Mouse (Mus musculus): Measurements from ENCODE around the gene Fkbp15. TPM values are rescaled to one million over a fixed set of nuclear protein-coding genes. Genes with fewer than 3 reads are reported as not detected.

Gene Fkbp15
- total RNA-seq, 2 experiments from 2014 or later, result 35.1 to 41.0 TPM

DNA sequence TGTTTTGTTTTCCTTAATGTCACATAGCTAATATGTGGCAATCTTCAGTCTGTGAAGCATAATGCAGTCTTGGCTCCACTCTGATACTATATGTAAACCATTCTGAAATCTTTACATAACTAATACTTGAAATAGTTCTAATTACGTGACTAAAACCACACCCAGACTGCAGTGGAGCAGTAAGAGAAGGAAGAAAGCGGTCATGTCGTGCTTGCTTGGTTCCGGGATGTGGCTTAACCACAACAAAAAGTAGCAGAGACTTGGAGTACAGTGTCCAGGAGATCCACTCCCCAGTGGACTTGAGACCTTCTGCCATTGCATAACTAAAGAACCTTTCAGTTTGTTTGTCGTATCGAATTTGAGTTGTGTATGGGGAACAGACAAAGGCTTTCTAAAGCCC lies 7.2 kb upstream of the Fkbp15 start:
- DNase-seq (ENCODE audit: extremely low spot score in 1 of 2, low spot score in 2 of 2), result no peak
- Histone ChIP-seq H3K27ac (0 out of 2 replicates have a peak overlapping the region, but pooled peaks have one; percentile 36), H3K4me3 (no peak overlapping the region)
- intact Hi-C loops (cut with DNase I), result no loop called here
- TF ChIP-seq CTCF (IDR thresholded peaks at IDR 0.05), result no peak

GRCm38 (mm10) chr4:62366291-62366690 lies 5.9 kb upstream of the Fkbp15 start:
- Histone ChIP-seq H3K27ac (0 out of 2 replicates have a peak overlapping the region, but pooled peaks have one; percentile 22), H3K4me3 (no peak overlapping the region)
- intact Hi-C loops (cut with DNase I), result no loop called here
- no peak for TF ChIP-seq CTCF (IDR thresholded peaks at IDR 0.05)
- no peak for DNase-seq (ENCODE audit: extremely low spot score in 1 of 2, low spot score in 2 of 2)

DNA sequence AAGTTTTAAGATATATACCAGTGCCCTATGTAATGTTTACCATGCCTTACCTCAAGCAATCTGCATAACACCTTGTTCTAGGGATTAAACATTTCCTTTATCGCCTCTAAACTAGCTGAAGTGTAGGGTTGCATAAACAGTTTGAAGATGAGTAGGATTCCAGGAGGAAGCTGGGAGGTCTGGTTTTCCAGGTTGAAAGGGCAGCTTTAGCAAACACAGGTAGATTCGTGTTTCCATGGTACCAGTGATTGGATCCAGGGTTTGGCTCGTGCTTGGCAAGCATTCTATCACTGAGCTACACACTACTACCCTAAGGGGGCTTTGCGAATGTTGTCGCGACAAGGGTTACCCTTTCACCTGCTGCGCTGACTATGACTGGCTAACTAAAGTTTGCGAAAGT lies 4.0 kb upstream of the Fkbp15 start:
- TF ChIP-seq CTCF (IDR thresholded peaks at IDR 0.05), result no peak
- intact Hi-C loops (cut with DNase I), result no loop called here
- Histone ChIP-seq H3K4me3 (no peak overlapping the region), H3K27ac (no peak overlapping the region)
- no peak for DNase-seq (ENCODE audit: extremely low spot score in 1 of 2, low spot score in 2 of 2)

- no peak overlapping the region for H3K27ac ChIP-seq
- H3K4me3 ChIP-seq, result no peak overlapping the region
- no peak for TF ChIP-seq CTCF (IDR thresholded peaks at IDR 0.05)
- no peak for DNase-seq (ENCODE audit: extremely low spot score in 1 of 2, low spot score in 2 of 2)
- intact Hi-C loops (cut with DNase I), result no loop called here
Observed at GRCm38 (mm10) chr4:62362437-62362836, 2.1 kb upstream of the Fkbp15 start.

GRCm38 (mm10) chr4:62361997-62362396 lies 1.6 kb upstream of the Fkbp15 start:
- intact Hi-C loops (cut with DNase I), result loop anchor here (2.0 kb wide), 1 partner anchor 47 kb away; the partner anchor contains the start of genes Cdc26 and Prpf4
- no peak for DNase-seq (ENCODE audit: extremely low spot score in 1 of 2, low spot score in 2 of 2)
- H3K27ac ChIP-seq, result no peak overlapping the region
- no peak overlapping the region for H3K4me3 ChIP-seq
- no peak for TF ChIP-seq CTCF (IDR thresholded peaks at IDR 0.05)

DNA sequence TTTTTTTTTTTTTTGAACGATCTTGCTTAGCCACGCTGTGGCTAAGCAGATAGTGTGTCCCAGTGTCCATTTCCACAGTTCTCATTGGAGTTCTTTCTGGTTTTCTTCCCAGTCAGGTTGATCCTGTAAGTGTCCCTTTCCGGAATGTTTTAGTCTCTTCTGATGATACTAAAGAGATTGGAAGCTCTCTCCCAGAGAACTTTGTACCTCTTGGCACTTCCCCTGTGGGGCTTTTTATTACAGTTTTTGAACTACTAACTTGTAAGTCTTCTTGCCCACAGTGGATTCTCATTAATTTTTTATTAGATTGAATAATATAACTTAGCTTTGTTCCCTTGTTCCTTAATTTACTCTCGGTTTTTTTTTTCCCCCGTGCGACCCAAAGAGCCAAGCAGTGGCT lies 1.2 kb upstream of the Fkbp15 start:
- no peak overlapping the region for H3K27ac ChIP-seq
- peak overlapping the region; percentile 75 for H3K4me3 ChIP-seq
- no peak for TF ChIP-seq CTCF (IDR thresholded peaks at IDR 0.05)
- DNase-seq (ENCODE audit: extremely low spot score in 1 of 2, low spot score in 2 of 2), result no peak
- intact Hi-C loops (cut with DNase I), result loop anchor here (2.0 kb wide), 1 partner anchor 47 kb away; the partner anchor contains the start of genes Cdc26 and Prpf4

- intact Hi-C loops (cut with DNase I), result loop anchor here (2.0 kb wide), 1 partner anchor 48 kb away; the partner anchor contains the start of genes Cdc26 and Prpf4
- no peak for TF ChIP-seq CTCF (IDR thresholded peaks at IDR 0.05)
- peak overlapping the region; percentile 73 for H3K27ac ChIP-seq
- no peak for DNase-seq (ENCODE audit: extremely low spot score in 1 of 2, low spot score in 2 of 2)
- peak overlapping the region; percentile 75 for H3K4me3 ChIP-seq
Observed at GRCm38 (mm10) chr4:62360805-62361455, 582 bp upstream of the Fkbp15 start.

- no peak for DNase-seq (ENCODE audit: extremely low spot score in 1 of 2, low spot score in 2 of 2)
- no peak for TF ChIP-seq CTCF (IDR thresholded peaks at IDR 0.05)
- intact Hi-C loops (cut with DNase I), result no loop called here
- H3K4me3 ChIP-seq, result peak overlapping the region; percentile 75
- H3K27ac ChIP-seq, result peak overlapping the region; percentile 93
Observed at GRCm38 (mm10) chr4:62359256-62359775, 1.0 kb downstream of the Fkbp15 start.

DNA sequence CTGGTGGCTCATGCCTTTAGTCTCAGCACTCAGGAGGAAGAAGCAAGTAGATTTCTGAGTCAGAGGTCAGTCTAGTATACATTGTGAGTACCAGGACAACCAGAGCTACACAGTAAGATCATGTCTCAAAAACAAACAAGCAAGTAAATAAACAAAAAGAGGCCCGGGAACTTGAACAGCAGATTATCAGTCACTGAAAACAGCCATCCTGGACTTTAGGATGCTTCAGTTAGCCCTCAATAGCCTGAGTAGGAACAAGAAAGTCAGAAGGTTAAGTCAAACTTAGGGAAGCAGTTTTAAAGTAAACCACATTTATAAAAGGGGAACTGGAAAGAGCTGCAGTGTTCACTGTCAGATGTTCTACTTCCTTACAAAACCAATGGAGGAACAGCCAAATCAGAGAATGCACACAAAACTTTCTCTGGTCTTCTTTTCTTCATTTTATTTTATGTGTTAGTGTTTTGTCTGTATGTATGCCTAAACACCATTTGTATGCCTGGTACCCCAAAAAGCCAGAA lies 2.7 kb downstream of the Fkbp15 start:
- intact Hi-C loops (cut with DNase I), result no loop called here
- no peak for DNase-seq (ENCODE audit: extremely low spot score in 1 of 2, low spot score in 2 of 2)

DNA sequence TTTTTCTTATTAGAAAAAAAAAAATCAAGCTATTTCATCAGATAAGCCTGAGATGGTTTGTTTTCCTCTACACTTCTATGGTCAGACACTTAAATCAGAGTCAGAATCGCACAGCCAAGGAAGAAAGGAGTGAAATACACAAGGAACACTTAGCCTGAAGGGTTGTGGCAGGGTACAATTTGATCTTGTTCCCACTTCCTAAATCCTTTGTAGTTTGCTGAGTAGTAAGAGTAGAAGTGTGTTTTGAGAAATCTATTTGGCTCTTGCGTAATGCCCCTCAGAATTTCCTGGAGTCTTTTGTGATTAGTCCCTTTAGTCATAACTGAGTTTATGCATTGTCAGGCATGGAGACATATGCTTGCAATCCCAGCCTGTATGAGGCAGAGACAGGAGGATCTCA lies 11.0 kb downstream of the Fkbp15 start:
- DNase-seq (ENCODE audit: extremely low spot score in 1 of 2, low spot score in 2 of 2), result no peak
- no peak for TF ChIP-seq CTCF (IDR thresholded peaks at IDR 0.05)
- Histone ChIP-seq H3K4me3 (no peak overlapping the region), H3K27ac (no peak overlapping the region)
- intact Hi-C loops (cut with DNase I), result no loop called here

More for the DNA sequence above, 2.7 kb downstream of the Fkbp15 start:
- H3K27ac ChIP-seq, result no peak overlapping the region
- TF ChIP-seq CTCF (IDR thresholded peaks at IDR 0.05), result no peak
- no peak overlapping the region for H3K4me3 ChIP-seq

DNA sequence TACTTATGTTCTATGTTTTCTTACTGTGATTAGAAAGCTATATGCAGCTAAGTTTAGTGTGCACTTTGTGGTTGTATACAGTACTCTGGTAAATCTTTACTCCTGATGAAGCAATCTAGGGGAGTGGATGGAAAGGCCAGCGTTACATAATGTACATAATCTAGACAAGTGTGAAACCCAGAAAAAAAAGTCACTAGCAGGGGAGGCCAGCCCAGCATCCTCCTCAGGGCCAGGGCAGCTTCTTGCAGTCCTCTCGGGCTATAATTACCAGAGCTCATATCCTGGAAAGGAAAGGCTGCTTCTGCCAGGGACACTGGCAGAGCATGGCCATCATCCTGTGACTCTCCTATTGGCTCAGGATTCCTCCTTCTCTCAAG lies 12.0 kb downstream of the Fkbp15 start:
- intact Hi-C loops (cut with DNase I), result no loop called here

GRCm38 (mm10) chr4:62347605-62348328 lies 12.6 kb downstream of the Fkbp15 start:
- H3K27ac ChIP-seq, result no peak overlapping the region
- intact Hi-C loops (cut with DNase I), result no loop called here
- no peak for TF ChIP-seq CTCF (IDR thresholded peaks at IDR 0.05)
- DNase-seq (ENCODE audit: extremely low spot score in 1 of 2, low spot score in 2 of 2), result no peak
- H3K4me3 ChIP-seq, result no peak overlapping the region

More for the DNA sequence above, 12.0 kb downstream of the Fkbp15 start:
- no peak for DNase-seq (ENCODE audit: extremely low spot score in 1 of 2, low spot score in 2 of 2)
- no peak overlapping the region for H3K4me3 ChIP-seq
- H3K27ac ChIP-seq, result no peak overlapping the region
- no peak for TF ChIP-seq CTCF (IDR thresholded peaks at IDR 0.05)
